Mouse (Mus musculus): ENCODE data around the gene Ankdd1a. TPM values are rescaled to one million over a fixed set of nuclear protein-coding genes. Genes with fewer than 3 reads are reported as not detected.
A peak's percentile ranks its signal among the peaks of the same experiment; 100 is the strongest.

Gene Ankdd1a
- total RNA-seq, 2 experiments from 2014 or later, result not detected

DNA sequence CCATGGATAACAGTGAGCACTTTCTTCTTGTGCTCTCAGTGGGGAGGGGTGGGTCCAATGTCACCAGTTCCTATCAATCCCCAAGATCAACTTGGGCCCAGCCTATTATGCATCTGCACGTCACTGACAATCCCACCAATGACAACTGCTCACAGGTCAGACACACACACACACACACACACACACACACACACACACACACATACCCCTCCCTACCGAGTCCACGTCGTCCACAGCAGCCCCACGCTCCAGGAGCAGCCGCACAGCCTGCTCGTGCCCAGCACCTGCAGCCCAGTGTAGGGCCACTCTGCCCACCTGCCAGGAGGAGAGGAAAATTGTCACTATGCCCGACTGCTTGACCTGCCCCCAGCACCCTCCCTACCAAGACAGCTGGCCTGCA lies 5.6 kb downstream of the Ankdd1a start:
- intact Hi-C loops (cut with DNase I), result no loop called here
- DNase-seq, result no peak

- intact Hi-C loops (cut with DNase I), result no loop called here
- DNase-seq, result no peak
These were observed 7.5 kb downstream of the Ankdd1a start for GRCm38 (mm10) chr9:65512520-65512919.

DNA sequence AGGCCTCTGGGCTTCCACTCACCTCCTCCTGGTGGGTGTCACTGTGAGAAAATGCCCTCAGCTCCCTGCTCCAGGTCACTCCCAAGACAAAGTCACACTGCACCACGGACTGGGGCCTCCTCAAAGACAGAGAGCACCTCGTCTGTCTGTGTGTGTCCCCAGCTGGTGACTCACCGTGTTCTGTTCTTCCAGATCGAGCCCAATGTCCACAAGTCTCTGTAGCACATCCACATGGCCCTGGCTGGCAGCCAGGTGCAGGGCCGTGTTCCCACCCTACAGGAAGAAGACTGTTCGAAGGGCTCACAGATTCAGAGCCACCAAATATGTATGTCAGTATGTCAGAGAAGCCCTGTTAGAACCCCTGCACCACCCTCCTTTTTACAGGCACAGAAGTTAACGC lies 11.5 kb downstream of the Ankdd1a start:
- intact Hi-C loops (cut with DNase I), result no loop called here
- no peak for DNase-seq

DNA sequence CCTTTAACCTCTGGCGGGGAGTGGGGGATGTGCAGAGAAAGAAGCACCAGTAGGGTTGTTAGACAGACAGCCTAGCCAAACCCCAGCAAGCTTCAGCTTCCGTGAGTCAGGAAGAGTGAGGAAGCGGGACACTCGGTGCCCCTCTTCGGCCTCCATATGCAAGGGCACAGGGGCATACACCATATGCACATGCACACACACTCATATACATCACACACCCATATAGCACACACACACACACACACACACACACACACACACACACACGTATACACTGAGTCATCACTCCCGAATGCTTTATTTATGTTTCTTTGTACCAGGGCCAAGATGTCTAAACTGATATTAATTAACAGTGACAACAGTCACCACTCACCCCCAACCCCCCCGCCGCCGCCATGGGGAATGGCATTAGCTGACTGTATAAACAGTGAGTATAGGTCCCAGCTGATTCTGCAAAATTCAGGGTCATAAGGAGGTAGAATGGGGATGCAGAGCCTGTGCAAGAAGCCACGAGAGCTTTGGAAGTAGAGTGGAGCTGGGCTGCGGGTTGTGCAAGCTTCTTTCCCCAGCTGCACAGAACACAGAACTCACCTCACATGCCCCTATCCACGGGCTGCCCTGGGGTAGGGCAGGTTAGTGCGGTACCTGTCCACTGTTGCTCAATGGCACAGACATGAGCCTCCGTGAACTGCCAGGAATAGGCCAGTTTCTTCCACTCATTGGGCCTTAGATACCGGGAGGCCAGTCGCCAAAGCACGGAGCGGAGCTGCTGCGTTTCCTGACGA lies 17.1 kb downstream of the Ankdd1a start:
- DNase-seq, result no peak
- intact Hi-C loops (cut with DNase I), result no loop called here

GRCm38 (mm10) chr9:65502146-65502545 lies 17.8 kb downstream of the Ankdd1a start:
- peak in 1 of 2 experiments; percentile 21 for DNase-seq
- intact Hi-C loops (cut with DNase I), result no loop called here

GRCm38 (mm10) chr9:65492851-65493250 lies 27.1 kb downstream of the Ankdd1a start:
- intact Hi-C loops (cut with DNase I), result no loop called here
- no peak for DNase-seq

DNA sequence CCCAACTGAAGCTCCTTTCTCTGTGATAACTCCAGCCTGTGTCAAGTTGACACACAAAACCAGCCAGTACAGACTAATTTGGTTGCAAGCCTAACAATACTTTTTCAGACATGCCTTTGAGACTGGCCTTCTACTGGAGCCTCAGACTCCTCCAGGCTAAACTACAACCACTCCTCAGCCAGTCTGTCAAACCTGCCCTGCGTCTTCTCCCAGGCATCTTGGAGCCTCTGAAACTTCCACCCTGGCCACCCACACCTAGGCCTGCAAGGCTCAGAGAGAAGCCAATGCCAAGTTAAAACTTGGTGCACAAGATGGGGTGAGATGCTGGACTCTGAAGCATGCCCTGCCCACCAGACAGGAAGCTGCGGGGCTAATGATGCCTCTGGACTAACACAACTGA lies 27.6 kb downstream of the Ankdd1a start:
- no peak for DNase-seq
- intact Hi-C loops (cut with DNase I), result no loop called here

- no peak for DNase-seq
- intact Hi-C loops (cut with DNase I), result no loop called here
These were observed 28.5 kb downstream of the Ankdd1a start for GRCm38 (mm10) chr9:65491476-65491875.

DNA sequence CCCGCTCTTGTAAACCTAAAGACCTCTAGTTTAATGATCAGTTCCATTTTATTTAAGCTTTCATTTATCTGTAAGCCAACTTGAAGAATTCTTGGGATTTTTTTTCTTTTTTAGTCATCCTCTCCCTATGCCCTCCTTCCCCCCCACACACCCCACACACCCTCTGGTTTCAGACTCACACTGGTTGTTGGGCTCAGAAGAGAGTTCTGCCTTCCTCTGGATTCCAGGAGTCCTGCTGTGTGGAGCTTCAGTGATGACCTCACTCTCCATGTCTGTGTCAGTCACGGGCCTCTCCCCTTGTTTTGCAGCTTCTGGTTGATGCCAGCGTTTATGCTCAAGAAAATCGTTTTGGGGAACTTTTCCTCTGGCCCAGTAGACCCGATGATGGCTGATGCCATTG lies 39.9 kb downstream of the Ankdd1a start:
- intact Hi-C loops (cut with DNase I), result no loop called here
- no peak for DNase-seq

DNA sequence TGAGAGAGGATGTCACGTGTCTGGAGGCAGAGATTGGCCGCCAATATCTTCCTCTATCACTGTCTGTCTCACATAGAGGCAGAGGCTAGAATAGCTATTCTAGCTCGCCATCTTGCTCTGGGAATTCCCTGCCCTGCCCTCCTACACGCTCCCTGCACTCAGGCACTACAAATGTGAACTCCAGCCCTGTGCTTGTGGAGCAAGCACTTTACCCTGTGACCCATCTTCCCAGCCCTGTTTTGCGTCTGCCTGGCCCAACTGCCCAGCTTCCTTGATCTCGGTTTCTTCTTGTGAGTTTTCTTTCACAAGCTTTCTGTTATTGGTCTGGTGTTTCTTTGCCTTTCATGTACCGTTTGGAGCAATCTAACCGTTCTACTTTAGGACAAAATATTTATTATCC lies 40.8 kb downstream of the Ankdd1a start:
- intact Hi-C loops (cut with DNase I), result no loop called here
- no peak for DNase-seq

DNA sequence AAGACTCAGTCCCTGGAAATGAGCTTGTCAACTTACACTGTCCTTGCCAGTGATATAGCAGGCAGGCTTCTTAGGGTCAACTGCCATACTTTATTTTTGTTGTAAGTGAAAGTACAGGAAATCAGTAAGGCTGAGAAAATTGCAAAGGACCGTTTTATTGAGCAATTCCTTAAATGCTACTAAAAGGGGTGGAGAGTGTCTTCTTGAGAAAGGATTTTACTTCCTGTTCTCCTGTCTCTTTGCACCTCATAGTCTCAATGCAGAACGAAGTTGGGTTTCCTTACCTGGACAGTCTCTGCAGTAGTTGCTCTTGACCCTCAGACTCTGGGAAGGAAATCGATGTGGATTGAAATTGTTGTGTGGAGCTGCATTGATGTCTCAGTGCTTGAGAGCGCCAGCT lies 47.2 kb downstream of the Ankdd1a start:
- intact Hi-C loops (cut with DNase I), result no loop called here
- no peak for DNase-seq

DNA sequence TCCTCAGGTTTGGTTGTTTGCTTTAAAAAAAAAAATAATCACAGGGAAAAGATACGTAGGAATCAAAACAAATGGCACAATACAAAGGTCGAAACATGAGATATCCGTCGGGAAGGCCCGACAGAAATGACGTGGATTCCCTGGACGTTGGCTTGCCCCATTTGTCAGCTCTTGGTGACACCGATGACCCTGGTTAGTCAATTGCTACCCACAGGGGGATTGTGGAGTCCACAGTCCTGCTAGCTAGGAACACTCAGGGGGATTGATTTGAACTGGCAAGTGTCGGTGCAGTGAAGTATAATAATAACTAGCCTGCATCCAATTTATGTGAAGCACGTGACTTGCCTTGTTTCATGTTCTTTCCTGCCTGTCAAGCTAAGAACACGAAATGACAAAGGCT lies 52.3 kb downstream of the Ankdd1a start:
- DNase-seq, result no peak
- intact Hi-C loops (cut with DNase I), result no loop called here

DNA sequence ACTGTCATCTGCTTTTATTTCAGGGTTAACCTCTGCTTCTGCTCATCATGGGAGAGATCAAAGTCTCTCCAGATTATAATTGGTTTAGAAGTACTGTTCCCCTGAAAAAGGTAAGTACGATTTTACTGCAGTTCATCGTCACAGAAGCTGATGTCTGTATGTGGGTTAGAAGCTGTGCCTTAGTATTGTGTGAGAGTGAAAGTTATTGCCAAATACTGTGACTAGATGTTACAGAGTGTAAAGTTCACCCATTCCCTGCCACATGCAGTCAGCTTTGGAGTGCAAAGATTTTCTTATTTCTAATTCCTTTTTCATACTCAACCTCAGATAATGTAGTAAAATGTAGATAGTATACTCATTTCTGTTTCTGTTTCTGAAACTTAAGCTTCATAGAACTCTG lies 54.8 kb downstream of the Ankdd1a start:
- DNase-seq, result no peak
- intact Hi-C loops (cut with DNase I), result no loop called here

- peak; percentile 7 to 21 for DNase-seq
- intact Hi-C loops (cut with DNase I), result loop anchor here (5.0 kb wide), 1 partner anchor 118 kb away; the partner anchor contains the start of gene Plekho2
These were observed 55.8 kb downstream of the Ankdd1a start for GRCm38 (mm10) chr9:65464161-65464560.

- intact Hi-C loops (cut with DNase I), result loop anchor here (5.0 kb wide), 1 partner anchor 120 kb away; the partner anchor contains the start of gene Plekho2
- no peak for DNase-seq
These were observed 57.4 kb downstream of the Ankdd1a start for GRCm38 (mm10) chr9:65462544-65462943.

DNA sequence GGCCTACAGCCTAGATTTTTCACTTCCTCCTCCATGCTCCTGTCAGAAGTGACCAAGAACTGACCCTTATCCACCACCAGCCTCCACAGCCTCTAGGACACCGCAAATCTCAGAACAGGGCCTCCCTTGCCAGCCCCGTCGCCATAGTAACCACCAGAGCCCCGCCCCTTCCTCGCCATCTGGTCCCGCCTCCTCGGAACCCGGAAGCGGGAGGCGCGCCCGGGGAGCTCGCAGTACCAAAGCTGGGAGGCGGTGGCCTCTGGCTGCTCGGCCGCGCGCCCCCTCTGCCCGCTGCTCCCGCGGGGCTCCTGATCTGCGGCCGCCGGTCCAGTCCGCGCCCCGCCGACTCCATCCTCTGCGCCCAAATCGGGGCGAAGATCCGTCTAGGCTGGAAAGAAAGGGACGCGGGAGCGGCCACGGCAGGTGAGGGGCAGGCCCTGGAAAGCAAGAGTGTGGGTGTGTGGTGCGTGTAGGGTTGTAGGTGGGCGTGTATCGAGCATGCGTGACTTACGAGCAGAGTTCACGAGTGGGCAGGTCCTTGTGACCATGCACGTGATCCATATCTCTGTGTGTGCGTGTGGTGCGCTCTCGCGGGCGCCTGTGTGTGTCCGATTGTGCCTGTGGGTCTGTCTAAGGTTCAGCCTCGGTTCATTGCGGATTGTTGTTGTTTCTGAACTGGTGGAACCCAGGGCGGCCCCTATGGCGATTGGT lies 59.1 kb downstream of the Ankdd1a start, which contains the start of gene Spg21:
Gene Spg21 (plus strand): TSS at position 216 of the 711 bp plus-strand sequence.
- intact Hi-C loops (cut with DNase I), result loop anchor here (5.0 kb wide), 1 partner anchor 121 kb away; the partner anchor contains the start of gene Plekho2
- DNase-seq, result peak; percentile 95 to 98

DNA sequence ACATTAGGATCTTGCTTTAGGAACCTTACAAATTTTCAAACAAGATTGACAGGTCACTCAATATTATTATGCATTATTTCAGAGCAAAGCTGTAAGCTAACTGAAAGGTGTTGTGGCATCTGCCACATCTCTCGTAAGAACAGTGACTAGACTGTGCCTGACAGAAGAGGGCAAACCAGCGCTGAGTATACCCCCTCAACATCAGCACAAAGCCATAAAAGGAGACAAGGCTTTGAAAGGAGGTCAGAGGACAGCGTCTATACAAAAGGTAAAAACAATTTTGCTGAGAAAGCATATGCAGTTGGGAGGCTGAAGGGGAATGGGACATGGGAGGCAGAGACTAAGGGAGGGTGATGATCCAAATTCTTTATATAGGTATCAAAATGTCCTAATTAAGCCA lies 59.8 kb downstream of the Ankdd1a start:
- intact Hi-C loops (cut with DNase I), result loop anchor here (5.0 kb wide), 1 partner anchor 122 kb away; the partner anchor contains the start of gene Plekho2
- DNase-seq, result no peak

DNA sequence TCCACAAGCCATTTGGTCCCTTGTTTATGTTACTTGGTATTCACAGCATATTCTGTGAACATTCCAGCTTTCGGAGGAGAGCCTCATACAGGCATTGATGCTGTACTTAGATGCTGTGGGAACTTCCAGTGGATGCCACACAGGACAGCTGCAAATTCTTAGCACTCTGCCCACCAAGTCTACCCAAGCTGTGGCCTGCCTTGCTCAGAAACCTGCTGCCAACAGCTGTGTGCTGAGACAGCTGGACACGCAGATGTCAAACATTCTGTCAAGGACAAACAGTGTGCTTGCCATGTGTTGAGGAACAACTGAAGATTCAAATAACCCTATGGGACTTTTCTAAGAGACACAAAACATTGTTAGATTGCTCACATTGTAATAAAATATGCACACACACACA lies 61.0 kb downstream of the Ankdd1a start:
- intact Hi-C loops (cut with DNase I), result no loop called here
- no peak for DNase-seq

DNA sequence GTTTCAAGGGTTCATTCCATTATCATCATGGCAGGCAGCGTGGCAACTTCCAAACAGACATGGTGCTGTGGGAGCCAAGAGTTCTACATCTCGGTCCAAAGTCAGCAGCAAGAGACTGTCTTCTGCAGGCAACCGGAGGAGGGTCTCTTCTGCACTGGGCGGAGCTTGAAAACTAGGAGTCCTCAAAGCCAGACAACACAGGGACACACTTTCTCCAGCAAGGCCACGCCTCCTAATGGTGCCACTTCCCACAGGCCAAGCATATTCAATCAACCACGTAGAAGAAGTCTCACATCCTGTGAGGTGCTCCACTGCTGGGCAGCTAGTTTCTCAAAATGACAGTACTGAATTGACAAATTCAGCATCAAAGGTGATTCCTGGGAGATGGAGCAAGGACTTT lies 72.0 kb downstream of the Ankdd1a start:
- DNase-seq, result no peak
- intact Hi-C loops (cut with DNase I), result no loop called here

DNA sequence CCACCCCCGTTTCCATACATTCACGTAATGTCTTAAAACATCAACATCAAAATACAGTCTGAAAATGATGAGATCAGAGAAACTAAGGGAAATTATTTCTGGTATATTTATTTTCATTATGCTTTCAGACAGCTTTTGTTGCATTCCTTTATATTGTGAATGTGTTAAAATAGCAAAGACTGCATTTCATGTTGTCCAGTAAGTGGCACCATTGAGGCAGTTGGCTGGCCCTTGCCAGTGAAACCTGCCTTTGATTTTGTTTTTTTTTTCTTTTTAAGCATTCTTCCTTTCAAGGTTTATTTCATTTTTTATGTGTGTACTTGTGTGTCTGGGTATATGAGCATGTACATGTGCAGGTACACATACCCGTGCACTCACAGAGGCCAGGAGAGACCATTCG lies 75.3 kb downstream of the Ankdd1a start:
- intact Hi-C loops (cut with DNase I), result no loop called here
- no peak for DNase-seq
